Mouse (Mus musculus): Measurements from ENCODE around the gene Krt36.

- TF ChIP-seq CTCF (IDR thresholded peaks at IDR 0.05; ENCODE audit: extremely low read depth, insufficient read depth, insufficient read length, insufficient replicate concordance) (no peak), POLR2A (IDR thresholded peaks at IDR 0.05; ENCODE audit: low read depth, low read length) (no peak)
Observed at GRCm38 (mm10) chr11:100145104-100145503, 39.7 kb upstream of the Krt36 start.
